11 mouse cellular contexts compared by ENCODE assay signal in the genomic region with DNA sequence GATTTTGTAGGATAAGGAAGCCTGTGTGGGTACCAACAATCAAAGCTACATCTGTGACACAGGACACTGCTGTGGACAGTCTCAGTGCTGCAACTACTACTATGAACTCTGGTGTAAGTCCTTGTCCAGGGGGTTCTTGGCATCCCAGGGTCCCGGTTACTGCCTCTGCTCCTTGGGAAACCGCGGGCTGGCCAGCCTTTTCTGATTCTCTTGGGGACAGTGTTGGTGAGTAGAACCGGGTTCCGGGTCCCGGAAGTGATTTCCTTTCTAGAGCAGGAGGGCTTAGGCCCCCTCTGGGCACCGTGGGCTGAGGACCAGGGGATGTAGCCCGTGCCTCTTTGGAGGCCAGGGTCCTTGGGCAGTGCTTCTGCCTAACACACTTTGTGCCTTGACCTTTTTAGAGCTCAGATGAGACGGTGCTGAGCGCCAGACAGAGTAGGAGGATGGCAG. TPM values are rescaled to one million over a fixed set of nuclear protein-coding genes. Genes with fewer than 3 reads are reported as not detected.
DNase-seq lines count a peak whose midpoint lies in the region; ATAC-seq and TF ChIP-seq lines count a peak whose summit lies in the region.
"Had no signal": no experiment of that assay in that cellular context is flagged by ENCODE, and none has a peak within 500 bp of the region (broad histone marks: within the 10 kb centered on the region; RNA-seq: fewer than 3 reads in every experiment).

No protein-coding gene starts in this region.

- peaks cover 74% of the 10 kb centered on the region for H3K4me1 ChIP-seq in forebrain, embryonic 10.5 days
- H3K4me1 ChIP-seq in forebrain, postnatal 0 days (ENCODE audit: insufficient read depth): peaks cover 6% of the 10 kb centered on the region
- H3K4me1 ChIP-seq in lung, embryonic 15.5 days: peaks cover 65% of the 10 kb centered on the region
- peaks cover 80% of the 10 kb centered on the region for H3K4me1 ChIP-seq in limb, embryonic 13.5 days
- peaks cover 49% of the 10 kb centered on the region for H3K4me1 ChIP-seq in stomach, embryonic 15.5 days

- peaks cover 54% of the 10 kb centered on the region for H3K36me3 ChIP-seq in forebrain, embryonic 10.5 days (replicated peaks)
- H3K36me3 ChIP-seq in forebrain, postnatal 0 days (ENCODE audit: insufficient read depth): no peaks in the 10 kb centered on the region; the same call in 1 of the 2 replicates
- peaks cover 15% of the 10 kb centered on the region; the same call in 1 of the 2 replicates for H3K36me3 ChIP-seq in lung, embryonic 15.5 days
- H3K36me3 ChIP-seq in limb, embryonic 13.5 days: peaks cover 51% of the 10 kb centered on the region
- H3K36me3 ChIP-seq in stomach, embryonic 15.5 days: peaks cover 6% of the 10 kb centered on the region; the same call in 1 of the 2 replicates

- TF ChIP-seq CTCF in forebrain, postnatal 0 days (IDR thresholded peaks at IDR 0.05; ENCODE audit: low read depth): no peak

- 78% methylated on average over 10 of the region's 10 CpGs for WGBS in forebrain, embryonic 10.5 days
- 77% methylated on average over 10 of the region's 10 CpGs for WGBS in forebrain, postnatal 0 days
- WGBS in lung, embryonic 15.5 days: 78% methylated on average over 10 of the region's 10 CpGs
- WGBS in limb, embryonic 13.5 days: 87% methylated on average over 10 of the region's 10 CpGs
- WGBS in stomach, embryonic 15.5 days: 73% methylated on average over 10 of the region's 10 CpGs

- no peak for DNase-seq in forebrain, embryonic 10.5 days (ENCODE audit: extremely low spot score, low spot score)
- no peak for DNase-seq in forebrain, postnatal 0 days
- DNase-seq in lung, postnatal 4 days: no peak
- DNase-seq in thymus, postnatal 14 days: no peak
- DNase-seq in ovary, postnatal 10 days (ENCODE audit: low spot score): no peak
- DNase-seq: right cerebral cortex, postnatal 25 days had no signal

- no peaks in the 10 kb centered on the region for H3K9me3 ChIP-seq in forebrain, embryonic 10.5 days
- H3K9me3 ChIP-seq in forebrain, postnatal 0 days (ENCODE audit: low read length): no peaks in the 10 kb centered on the region
- no peaks in the 10 kb centered on the region for H3K9me3 ChIP-seq in lung, embryonic 15.5 days
- H3K9me3 ChIP-seq in limb, embryonic 13.5 days: no peaks in the 10 kb centered on the region
- no peaks in the 10 kb centered on the region for H3K9me3 ChIP-seq in stomach, embryonic 15.5 days

- H3K27me3 ChIP-seq in forebrain, embryonic 10.5 days (ENCODE audit: poor library complexity, severe bottlenecking): no peaks in the 10 kb centered on the region
- H3K27me3 ChIP-seq in forebrain, postnatal 0 days (ENCODE audit: insufficient read depth, low read length): no peaks in the 10 kb centered on the region
- no peaks in the 10 kb centered on the region for H3K27me3 ChIP-seq in lung, embryonic 15.5 days
- H3K27me3 ChIP-seq in limb, embryonic 13.5 days: no peaks in the 10 kb centered on the region
- no peaks in the 10 kb centered on the region for H3K27me3 ChIP-seq in stomach, embryonic 15.5 days (replicated peaks)

- no peak overlapping the region; the same call in 1 of the 2 replicates for H3K9ac ChIP-seq in forebrain, postnatal 0 days
- no peak overlapping the region for H3K9ac ChIP-seq in lung, embryonic 15.5 days
- H3K9ac ChIP-seq in limb, embryonic 13.5 days: peak overlapping the region; percentile 25; the same call in 1 of the 2 replicates
- H3K9ac ChIP-seq in stomach, embryonic 15.5 days: no peak overlapping the region

- no peak overlapping the region for H3K4me2 ChIP-seq in forebrain, postnatal 0 days (ENCODE audit: low read depth)
- H3K4me2 ChIP-seq in lung, embryonic 15.5 days: no peak overlapping the region
- no peak overlapping the region for H3K4me2 ChIP-seq in limb, embryonic 13.5 days (replicated peaks)
- 0 out of 2 replicates have a peak overlapping the region, but pooled peaks have one; percentile 24 for H3K4me2 ChIP-seq in stomach, embryonic 15.5 days

- ATAC-seq in forebrain, postnatal 0 days: no peak
- ATAC-seq in lung, embryonic 15.5 days (ENCODE audit: borderline replicate concordance, extremely low read depth, low FRiP score, low TSS enrichment): no peak
- no peak for ATAC-seq in limb, embryonic 13.5 days (ENCODE audit: low FRiP score, low read depth)
- ATAC-seq in stomach, embryonic 15.5 days (ENCODE audit: insufficient read depth, low FRiP score, low read depth): no peak

- H3K4me3 ChIP-seq in forebrain, embryonic 10.5 days: no peak overlapping the region
- no peak overlapping the region for H3K4me3 ChIP-seq in forebrain, postnatal 0 days (ENCODE audit: low read depth, low read length)
- H3K4me3 ChIP-seq in lung, embryonic 15.5 days: no peak overlapping the region
- no peak overlapping the region for H3K4me3 ChIP-seq in limb, embryonic 13.5 days
- H3K4me3 ChIP-seq in stomach, embryonic 15.5 days (replicated peaks): no peak overlapping the region

- H3K27ac ChIP-seq in forebrain, embryonic 10.5 days: peak overlapping the region; percentile 66
- H3K27ac ChIP-seq in forebrain, postnatal 0 days (ENCODE audit: low read depth, low read length): no peak overlapping the region
- peak overlapping the region; percentile 66 for H3K27ac ChIP-seq in lung, embryonic 15.5 days
- H3K27ac ChIP-seq in limb, embryonic 13.5 days: peak overlapping the region; percentile 76
- peak overlapping the region; percentile 79 for H3K27ac ChIP-seq in stomach, embryonic 15.5 days

RNA-seq across cellular contexts. Expression of gene Cyp17a1, which starts 28.6 kb away (rescaled TPM):
- not detected in 2 replicates for polyA plus RNA-seq in forebrain, embryonic 10.5 days (2016; fragmentation: Nextera tagmentation; extraction: Ambion mirVana)
- total RNA-seq in forebrain, postnatal 0 days (2014; rRNA removed): 0.08 TPM in 1 of 2 replicates, not detected in the other
- polyA plus RNA-seq in forebrain, postnatal 0 days (2015; fragmentation: Nextera tagmentation; extraction: Ambion mirVana): not detected in 2 replicates
- 0.10 TPM in 1 of 2 replicates, not detected in the other for polyA plus RNA-seq in lung, embryonic 15.5 days (2015; fragmentation: Nextera tagmentation; extraction: Ambion mirVana)
- polyA plus RNA-seq in limb, embryonic 13.5 days (2015; fragmentation: Nextera tagmentation; extraction: Ambion mirVana): 0.05 TPM in 1 of 2 replicates, not detected in the other
- not detected in 2 replicates for polyA plus RNA-seq in stomach, embryonic 15.5 days (2015; fragmentation: Nextera tagmentation; extraction: Ambion mirVana)
- total RNA-seq: common myeloid progenitor, adult 5-6 weeks; hematopoietic stem cell, adult 5-6 weeks had no signal

RNA-seq across cellular contexts. Expression of gene Borcs7, which starts 45.3 kb away (rescaled TPM):
- polyA plus RNA-seq in forebrain, embryonic 10.5 days (2016; fragmentation: Nextera tagmentation; extraction: Ambion mirVana): 13.7 and 13.9 TPM in 2 replicates
- 14.4 and 15.2 TPM in 2 replicates for total RNA-seq in forebrain, postnatal 0 days (2014; rRNA removed)
- 20.6 and 29.5 TPM in 2 replicates for polyA plus RNA-seq in forebrain, postnatal 0 days (2015; fragmentation: Nextera tagmentation; extraction: Ambion mirVana)
- 15.5 and 16.2 TPM in 2 replicates for polyA plus RNA-seq in lung, embryonic 15.5 days (2015; fragmentation: Nextera tagmentation; extraction: Ambion mirVana)
- 15.7 and 18.1 TPM in 2 replicates for polyA plus RNA-seq in limb, embryonic 13.5 days (2015; fragmentation: Nextera tagmentation; extraction: Ambion mirVana)
- 14.9 and 16.8 TPM in 2 replicates for polyA plus RNA-seq in stomach, embryonic 15.5 days (2015; fragmentation: Nextera tagmentation; extraction: Ambion mirVana)

RNA-seq across cellular contexts. Expression of gene Wbp1l, which starts 45.5 kb away (rescaled TPM):
- 38.4 and 43.4 TPM in 2 replicates for polyA plus RNA-seq in forebrain, embryonic 10.5 days (2016; fragmentation: Nextera tagmentation; extraction: Ambion mirVana)
- 32.6 and 37.0 TPM in 2 replicates for total RNA-seq in forebrain, postnatal 0 days (2014; rRNA removed)
- 16.4 and 25.4 TPM in 2 replicates for polyA plus RNA-seq in forebrain, postnatal 0 days (2015; fragmentation: Nextera tagmentation; extraction: Ambion mirVana)
- 44.0 and 48.0 TPM in 2 replicates for polyA plus RNA-seq in lung, embryonic 15.5 days (2015; fragmentation: Nextera tagmentation; extraction: Ambion mirVana)
- 47.7 and 49.9 TPM in 2 replicates for polyA plus RNA-seq in limb, embryonic 13.5 days (2015; fragmentation: Nextera tagmentation; extraction: Ambion mirVana)
- polyA plus RNA-seq in stomach, embryonic 15.5 days (2015; fragmentation: Nextera tagmentation; extraction: Ambion mirVana): 40.4 and 42.8 TPM in 2 replicates
